Comparison of ENCODE assay signal across 1 mouse cellular context in the genomic region with DNA sequence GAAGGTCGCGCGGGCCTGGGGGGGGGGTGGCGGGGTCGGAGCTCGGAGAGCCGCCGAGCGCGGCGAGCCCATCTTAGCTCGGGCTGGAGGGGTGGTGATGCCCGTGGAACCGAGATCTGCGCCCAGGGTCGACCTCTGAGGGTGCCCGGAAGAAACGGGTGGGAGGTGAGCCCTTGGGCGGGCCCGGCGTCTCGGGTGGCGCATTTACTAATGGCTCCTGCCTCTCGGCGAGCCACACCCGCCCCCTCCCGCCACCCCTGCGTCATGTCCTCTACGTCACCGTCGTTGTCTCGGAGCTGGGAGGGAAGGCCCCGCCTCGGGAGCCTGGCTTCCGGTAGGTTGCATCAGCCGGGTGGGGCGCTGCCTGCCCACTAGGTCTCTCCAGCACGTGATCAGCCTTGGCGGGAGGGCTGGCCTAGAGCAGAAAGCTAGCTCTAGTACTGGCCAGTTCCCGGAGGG.
TF ChIP-seq lines count a peak whose summit lies in the region.

No protein-coding gene starts in this region.

TF ChIP-seq in MEL, 35 proteins besides CTCF, POLR2A, EP300 and RAD21:
- TF ChIP-seq E2F4 (IDR thresholded peaks at IDR 0.05; ENCODE audit: borderline replicate concordance, low read depth, low read length) (peak; percentile 94), TCF12 (IDR thresholded peaks at IDR 0.05; ENCODE audit: low read depth, low read length) (peak; percentile 67), MEF2A (IDR thresholded peaks at IDR 0.05; ENCODE audit: extremely low read depth, insufficient replicate concordance, low read depth, low read length, poor library complexity, severe bottlenecking) (no peak), MAZ (IDR thresholded peaks at IDR 0.05; ENCODE audit: low read depth, low read length) (peak; percentile 91; the same call in 1 of the 2 replicates), ZMIZ1 (IDR thresholded peaks at IDR 0.05; ENCODE audit: low read depth, low read length) (peak; percentile 98), POLR2AphosphoS2 (IDR thresholded peaks at IDR 0.05; ENCODE audit: low read length) (peak; percentile 86), CHD1 (IDR thresholded peaks at IDR 0.05; ENCODE audit: low read depth, low read length) (no peak), UBTF (IDR thresholded peaks at IDR 0.05; ENCODE audit: borderline replicate concordance, insufficient read depth, low read depth, low read length) (no peak), POLR2AphosphoS5 (IDR thresholded peaks at IDR 0.05; ENCODE audit: borderline replicate concordance, low read depth, low read length) (peak; percentile 47; the same call in 1 of the 2 replicates), MYC (IDR thresholded peaks at IDR 0.05; ENCODE audit: low read depth, low read length) (peak; percentile 91), SIN3A (IDR thresholded peaks at IDR 0.05; ENCODE audit: low read length) (peak; percentile 86), JUND (IDR thresholded peaks at IDR 0.05; ENCODE audit: low read depth, low read length) (no peak), USF2 (IDR thresholded peaks at IDR 0.05; ENCODE audit: borderline replicate concordance in 1 of 2, insufficient read depth in 1 of 2, low read depth in 1 of 2, low read length in 2 of 2) (peak in 1 of 2 experiments; percentile 84; a peak in 3 of 4 replicates), ZC3H11A (IDR thresholded peaks at IDR 0.05; ENCODE audit: low read depth, low read length) (no peak), TBP (IDR thresholded peaks at IDR 0.05; ENCODE audit: low read depth, low read length) (peak; percentile 66; the same call in 1 of the 2 replicates), NRF1 (IDR thresholded peaks at IDR 0.05; ENCODE audit: insufficient read depth, low read depth, low read length, poor library complexity, severe bottlenecking) (peak; percentile 52; the same call in 1 of the 2 replicates), NELFE (IDR thresholded peaks at IDR 0.05; ENCODE audit: low read depth, low read length) (peak; percentile 89), BHLHE40 (IDR thresholded peaks at IDR 0.05; ENCODE audit: borderline replicate concordance, low read depth, low read length) (peak; percentile 96), CHD2 (IDR thresholded peaks at IDR 0.05; ENCODE audit: low read length) (no peak), GATA1 (IDR thresholded peaks at IDR 0.05; ENCODE audit: low read depth, low read length) (no peak), HCFC1 (IDR thresholded peaks at IDR 0.05; ENCODE audit: low read depth, low read length) (peak; percentile 86), ELF1 (IDR thresholded peaks at IDR 0.05; ENCODE audit: low read depth, low read length) (peak; percentile 89), ETS1 (IDR thresholded peaks at IDR 0.05; ENCODE audit: low read depth, low read length) (peak; percentile 85; the same call in 1 of the 2 replicates), ZKSCAN1 (IDR thresholded peaks at IDR 0.05; ENCODE audit: low read depth, low read length) (no peak), MAFK (IDR thresholded peaks at IDR 0.05; ENCODE audit: borderline replicate concordance, low read depth, low read length) (no peak), GABPA (IDR thresholded peaks at IDR 0.05; ENCODE audit: low read depth, low read length) (no peak), USF1 (IDR thresholded peaks at IDR 0.05; ENCODE audit: low read depth, low read length) (peak; percentile 97), RCOR1 (IDR thresholded peaks at IDR 0.05; ENCODE audit: low read depth, low read length) (no peak), KAT2A (conservative IDR thresholded peaks at IDR 0.05; ENCODE audit: low read depth, low read length) (0 out of 2 replicates have a peak, but pooled peaks have one; percentile 28), MAX (IDR thresholded peaks at IDR 0.05; ENCODE audit: low read length) (peak; percentile 97), TAL1 (IDR thresholded peaks at IDR 0.05; ENCODE audit: low read length) (no peak), SMC3 (IDR thresholded peaks at IDR 0.05; ENCODE audit: low read depth, low read length) (0 out of 2 replicates have a peak, but pooled peaks have one; percentile 3), ZNF384 (IDR thresholded peaks at IDR 0.05; ENCODE audit: low read depth, low read length) (no peak), MXI1 (IDR thresholded peaks at IDR 0.05; ENCODE audit: low read depth, low read length) (peak; percentile 96), MYB (IDR thresholded peaks at IDR 0.05; ENCODE audit: low read depth, low read length) (no peak)
